Mouse (Mus musculus) left cerebral cortex, adult 18-20 months (tissue): ENCODE measurements around the gene Ank3. TPM values are rescaled to one million over a fixed set of nuclear protein-coding genes. Genes with fewer than 3 reads are reported as not detected.

Experiments
- DNase-seq, 2 experiments: peaks; one replicate each; pipeline ENCODE4 v3.0.0; 2021 to 2022; ENCODE audit warnings: low spot score in 2 of 2, mixed read lengths in 1 of 2
- total RNA-seq, 2 experiments: library from RNA; stranded (reverse); gene quantifications; 2 replicates each; pipeline ENCODE4 v1.2.3; 2021

Gene Ank3
- total RNA-seq, 2 experiments from 2014 or later: 407 to 424 TPM

DNA sequence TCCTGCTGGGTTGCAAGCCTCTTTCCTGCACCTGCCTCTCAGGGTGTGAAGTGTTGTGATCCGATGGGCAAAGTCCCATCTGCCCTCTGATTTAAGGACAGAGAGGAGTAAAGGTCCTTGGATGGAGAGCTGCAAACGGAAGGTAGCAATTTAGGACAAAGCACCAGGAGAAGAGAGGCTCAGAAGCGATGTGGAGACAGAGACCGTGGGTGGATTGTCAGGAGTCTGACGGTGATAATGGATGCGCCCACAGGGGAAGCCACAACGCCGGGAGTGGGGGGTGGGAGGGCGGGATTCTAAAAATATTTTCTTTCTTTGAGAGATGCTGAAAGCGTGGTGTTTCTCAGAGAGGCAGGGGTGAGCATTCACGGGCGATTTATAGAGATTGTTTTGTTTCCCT lies 206.6 kb downstream of the Ank3 start:
- DNase-seq: peak in 1 of 2 experiments; percentile 48

DNA sequence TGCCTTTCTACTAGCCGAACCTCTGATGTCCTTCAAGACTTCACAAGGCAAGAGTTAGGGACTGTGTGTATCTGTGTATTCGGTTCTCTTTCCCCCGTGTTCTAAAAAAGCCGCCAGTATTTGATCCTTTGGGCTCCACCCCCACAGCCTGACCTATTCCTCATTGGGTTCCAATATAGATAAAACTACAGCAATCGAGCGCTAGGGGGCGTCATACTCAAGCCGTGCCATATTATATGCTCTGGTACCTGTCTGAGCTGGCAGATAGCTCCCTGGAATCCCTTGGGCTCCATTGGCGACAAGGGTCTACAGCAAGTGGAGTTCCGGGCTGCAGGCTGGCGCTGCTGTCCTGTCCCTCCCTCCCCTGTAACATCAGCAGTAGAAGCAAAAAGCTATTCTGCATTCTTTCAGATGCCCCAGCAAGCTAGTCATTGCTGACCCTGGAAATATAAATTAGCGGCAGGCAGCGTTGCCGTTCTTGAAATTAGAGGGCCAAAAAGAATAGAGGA lies 209.1 kb downstream of the Ank3 start:
- no peak for DNase-seq

DNA sequence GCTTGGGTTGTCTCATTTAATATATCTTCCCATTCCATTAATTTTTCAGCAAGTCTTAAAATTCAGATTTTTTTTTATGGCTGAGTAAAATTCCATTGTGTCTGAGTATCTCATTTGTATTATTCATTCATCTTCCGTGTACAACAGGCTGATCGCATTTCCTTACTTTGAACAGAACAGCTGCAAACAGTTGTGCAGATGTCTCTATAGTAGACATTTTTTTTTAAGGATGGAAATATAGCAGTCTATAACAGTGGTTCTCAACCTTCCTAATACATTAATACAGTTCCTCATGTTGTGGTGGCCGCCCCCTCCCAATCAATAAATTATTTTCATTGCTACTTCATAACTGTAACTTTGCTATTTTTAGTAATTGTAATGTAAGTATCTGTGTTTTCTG lies 212.7 kb downstream of the Ank3 start:
- no peak for DNase-seq

DNA sequence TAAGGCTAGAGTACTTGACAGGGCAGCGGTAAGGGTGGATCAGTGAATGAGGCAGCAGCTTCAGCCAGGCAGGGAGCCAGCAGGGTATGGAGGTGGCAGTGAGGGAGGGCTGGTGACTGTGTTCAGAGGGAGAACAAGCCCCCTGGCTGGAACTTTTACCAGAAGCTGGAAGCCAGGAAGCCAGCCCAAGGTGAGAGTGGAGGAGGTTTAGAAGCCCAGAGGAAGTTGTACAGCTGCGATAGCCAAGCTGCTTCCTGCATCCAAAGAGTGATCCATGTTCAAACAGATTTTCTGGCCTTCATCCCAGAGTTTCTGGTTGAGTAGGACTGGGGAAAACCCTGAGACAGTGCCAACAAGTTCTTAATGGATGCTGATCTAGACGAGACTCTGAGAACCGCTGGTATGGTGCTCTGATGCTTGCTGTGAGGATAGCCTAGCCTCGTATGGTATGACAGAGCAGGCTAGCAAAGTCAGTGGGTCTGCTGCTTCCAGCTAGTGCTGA lies 213.3 kb downstream of the Ank3 start:
- peak; percentile 59 to 64 for DNase-seq

DNA sequence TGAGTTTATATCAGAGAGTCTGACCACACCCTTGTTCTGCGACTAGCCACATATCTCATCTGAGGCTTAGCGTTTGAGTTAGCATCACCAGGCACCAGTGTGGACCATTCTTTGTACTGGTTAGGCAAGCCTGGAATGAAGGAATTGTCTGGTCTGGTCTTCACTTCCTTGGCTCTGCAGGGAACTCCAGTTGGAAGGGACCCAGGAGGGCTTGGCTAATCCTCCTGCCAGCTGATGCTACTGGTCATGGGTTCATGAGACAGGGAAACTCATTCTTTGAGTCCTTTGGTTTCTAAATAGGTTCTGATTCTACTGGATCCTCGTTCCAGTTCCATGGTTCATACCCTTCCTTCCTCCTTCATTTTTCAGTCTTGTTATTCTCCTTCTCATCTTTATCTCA lies 218.4 kb downstream of the Ank3 start:
- DNase-seq: no peak

DNA sequence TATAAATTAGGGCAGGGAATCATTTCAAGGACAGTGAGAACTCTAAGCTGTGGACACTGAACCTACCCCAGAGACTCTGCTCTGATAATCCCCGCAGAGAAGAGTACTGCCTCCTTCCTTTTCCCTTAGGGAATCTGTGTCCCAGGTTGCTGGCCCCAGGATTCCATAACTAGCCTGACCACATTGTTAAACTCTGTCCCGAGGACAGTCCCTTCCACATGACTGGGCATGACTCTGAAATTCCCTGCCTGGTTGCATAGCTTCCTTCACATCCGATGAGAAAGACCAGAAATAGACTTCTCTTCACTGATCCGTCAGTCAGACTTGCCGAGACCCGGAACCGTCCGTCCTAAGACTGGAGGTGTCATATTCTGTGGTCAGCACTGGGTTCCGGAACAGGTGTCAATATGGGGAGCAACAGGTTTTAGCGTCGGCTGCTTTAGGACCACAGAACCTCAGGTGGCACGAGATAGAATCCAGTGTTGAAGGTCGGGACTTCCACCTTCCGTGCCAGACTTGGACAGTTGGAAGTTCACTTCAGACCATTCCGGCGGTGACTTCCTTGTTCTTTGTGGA lies 219.1 kb downstream of the Ank3 start:
- no peak for DNase-seq

DNA sequence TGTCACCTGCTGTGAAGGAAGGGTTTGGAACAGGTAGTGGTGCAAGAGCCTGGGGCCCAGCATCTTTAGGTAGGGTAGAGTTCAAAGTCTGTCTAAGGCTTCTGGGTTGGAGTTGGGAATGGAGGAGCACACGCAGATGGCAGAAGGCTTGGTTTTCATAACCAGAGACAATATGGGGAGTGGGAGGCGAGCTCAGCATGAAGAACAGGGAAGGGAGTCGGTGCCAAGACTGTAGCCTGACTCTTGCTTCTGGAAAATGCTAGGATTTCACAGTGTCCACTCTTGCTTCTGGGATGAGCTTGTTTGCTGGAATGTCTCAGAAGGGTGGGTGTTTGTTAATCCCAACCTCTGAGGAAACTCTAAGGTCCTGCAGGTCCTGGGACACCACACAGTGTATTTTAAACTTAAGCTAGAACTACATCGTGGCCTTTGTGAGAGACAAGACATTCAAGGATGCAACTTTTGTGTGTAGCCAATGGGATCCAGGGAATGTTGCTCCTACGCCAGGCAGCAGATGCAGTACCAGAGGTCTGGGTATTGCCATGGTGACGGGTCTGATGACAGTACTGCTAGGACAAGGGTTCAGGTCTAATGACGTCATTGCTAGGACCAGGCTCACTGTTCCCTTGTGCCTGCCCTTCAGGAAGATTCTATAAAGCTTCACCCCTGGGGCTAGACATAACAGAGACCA lies 222.3 kb downstream of the Ank3 start:
- no peak for DNase-seq

DNA sequence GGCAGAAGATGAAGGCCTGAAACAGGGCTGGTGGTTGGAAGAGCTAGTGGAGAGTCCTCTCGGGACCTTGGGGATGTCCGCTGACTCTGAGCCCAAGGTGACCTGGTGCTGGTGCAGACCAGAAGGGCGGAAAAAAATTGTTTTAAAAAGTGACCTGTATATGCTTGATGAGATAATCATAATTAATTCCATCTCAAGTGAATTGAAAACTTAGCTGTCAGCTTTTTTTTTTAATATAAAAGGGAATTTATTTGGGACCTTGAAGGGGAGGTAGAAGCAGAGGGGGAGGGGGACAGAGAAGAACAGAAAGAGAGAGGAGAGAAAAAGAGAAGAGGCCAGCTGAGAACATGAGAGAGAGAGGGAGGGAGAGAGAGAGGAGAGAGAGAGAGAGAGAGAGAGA lies 229.2 kb downstream of the Ank3 start:
- no peak for DNase-seq

DNA sequence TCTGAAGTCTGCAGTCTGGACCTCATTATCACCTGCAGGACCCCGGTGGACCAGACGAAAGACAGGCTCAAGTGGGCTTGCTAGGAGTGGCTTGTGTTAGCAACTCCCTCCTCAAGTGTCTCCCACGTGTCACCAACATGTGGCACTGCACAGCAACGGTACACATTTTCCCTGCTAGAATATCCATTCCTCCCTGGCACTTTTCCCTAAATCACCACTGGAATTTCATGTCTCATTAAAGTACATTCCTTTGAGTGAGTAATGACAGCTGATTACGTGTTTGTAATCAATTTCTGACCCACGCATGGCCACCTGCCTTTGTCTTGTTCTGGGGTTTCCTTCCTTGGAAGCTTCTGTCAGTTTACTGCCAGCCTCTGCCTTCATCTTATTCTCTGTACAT lies 230.2 kb downstream of the Ank3 start:
- no peak for DNase-seq

DNA sequence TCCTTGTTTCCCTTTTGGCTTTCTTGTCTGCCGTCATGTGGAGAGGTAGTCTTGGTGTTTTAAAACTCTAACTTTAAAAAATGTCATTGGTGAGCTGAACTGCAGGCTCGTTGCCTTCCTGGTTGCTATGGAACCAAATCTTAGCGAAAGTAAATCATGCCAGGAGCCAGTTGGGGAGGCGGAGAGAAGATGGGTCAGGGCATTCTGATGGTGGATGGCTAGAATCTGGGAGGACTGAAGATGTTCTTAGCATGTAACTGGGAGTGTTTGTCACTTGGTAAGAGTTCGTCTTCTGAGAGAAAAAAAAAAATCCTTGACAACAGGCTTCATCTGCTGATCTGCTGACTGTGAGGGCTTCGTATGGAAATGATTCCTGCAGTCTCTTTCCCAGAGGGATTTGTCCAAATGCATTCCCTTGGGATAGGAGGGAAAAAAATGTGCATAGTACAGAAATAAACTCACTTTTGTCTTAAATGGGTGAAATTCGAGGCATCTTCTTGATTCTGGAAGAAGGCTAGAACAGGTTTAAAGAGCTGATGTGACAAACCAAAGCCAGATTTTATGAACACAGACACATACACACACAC lies 232.3 kb downstream of the Ank3 start:
- peak in 1 of 2 experiments; percentile 6 for DNase-seq

DNA sequence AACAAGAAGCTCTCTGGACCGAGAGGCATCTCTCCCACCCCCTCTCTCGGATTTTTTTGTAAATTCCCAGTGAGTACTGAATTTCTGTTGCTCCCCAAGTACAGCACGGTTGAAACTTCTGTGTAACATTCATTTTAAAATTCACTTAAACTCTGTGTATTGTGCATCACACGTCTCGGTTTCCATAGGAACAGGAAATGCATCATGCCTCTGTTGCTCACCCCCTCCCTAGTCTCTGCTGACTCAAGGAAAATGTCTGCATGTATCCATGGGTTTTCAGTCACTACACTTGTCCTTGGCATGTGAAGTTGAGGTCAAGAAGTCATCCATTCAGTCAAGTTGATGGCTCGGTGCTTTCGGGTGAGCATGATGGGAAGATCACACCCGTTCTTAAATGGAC lies 234.3 kb downstream of the Ank3 start:
- DNase-seq: peak in 1 of 2 experiments; percentile 2

DNA sequence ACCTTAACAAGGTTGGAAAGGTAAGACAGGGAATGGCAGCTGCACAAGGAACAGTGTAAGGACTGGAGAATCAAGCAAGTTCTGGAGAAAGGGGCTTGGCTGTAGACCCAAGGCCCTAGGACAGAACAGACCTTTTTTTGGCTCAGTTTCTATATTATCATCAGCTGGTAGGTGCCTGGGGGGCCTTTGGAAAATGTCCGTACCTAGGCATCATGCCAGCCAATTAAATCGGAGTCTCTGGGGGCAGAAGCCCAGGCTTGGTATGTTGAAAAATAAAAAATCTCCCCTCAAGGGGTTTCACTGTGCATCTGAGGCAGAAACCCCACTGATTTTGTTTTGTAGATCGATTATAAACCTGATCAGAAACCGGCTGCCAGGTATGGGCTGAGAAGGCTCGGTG lies 236.3 kb downstream of the Ank3 start:
- no peak for DNase-seq

DNA sequence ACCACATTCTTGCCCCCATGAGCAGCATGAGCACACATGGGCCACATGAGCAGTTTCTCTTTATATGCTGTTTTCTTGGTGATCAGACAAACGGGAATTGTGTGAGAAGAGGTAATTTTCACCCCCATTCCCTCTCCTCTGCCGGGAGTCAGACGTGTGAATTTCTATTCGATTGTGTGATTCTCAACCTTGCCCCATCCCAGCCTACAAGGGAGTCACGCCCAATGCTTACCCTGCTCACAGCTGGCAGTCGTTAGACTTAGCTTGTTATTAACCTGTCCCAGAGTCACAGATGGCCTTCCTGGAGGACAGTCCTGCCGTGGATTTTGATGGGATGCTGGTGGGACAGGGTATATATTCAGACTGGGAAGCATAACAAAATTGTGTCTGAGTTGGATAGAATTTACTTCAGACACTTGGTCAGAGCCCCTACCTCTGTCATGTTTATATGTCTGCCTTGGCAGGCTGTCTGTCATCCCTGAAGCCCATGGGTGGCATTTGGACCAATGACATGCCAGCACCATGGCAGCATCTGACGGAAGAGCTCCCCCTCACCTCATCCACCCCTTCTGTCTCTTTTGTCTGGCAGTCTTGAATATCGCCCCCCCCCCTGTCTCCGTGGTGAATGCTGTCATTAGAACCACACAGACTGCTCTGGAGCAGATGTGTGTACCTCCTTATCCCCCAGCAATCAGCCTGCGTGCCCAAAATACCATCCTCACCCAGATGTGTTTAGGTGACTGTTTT lies 237.5 kb downstream of the Ank3 start:
- no peak for DNase-seq

DNA sequence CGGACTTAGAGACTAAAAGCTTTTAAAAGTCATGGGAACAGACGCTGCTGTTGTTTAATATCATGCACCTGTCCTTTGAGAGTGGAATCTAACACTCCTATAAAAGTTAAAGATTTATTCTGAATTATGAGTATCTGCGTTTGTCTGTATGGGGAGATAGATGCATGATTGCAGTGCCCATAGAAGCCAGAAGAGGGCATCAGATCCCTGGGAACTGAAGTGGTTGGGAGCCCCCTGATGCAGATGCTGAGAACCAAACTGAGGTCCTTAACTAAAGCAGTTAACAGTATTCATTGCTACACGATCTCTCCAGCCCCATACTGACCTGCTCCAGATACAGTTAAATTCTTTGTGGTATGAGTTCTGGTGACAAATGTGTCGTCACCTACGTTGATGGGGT lies 240.6 kb downstream of the Ank3 start:
- DNase-seq: no peak

DNA sequence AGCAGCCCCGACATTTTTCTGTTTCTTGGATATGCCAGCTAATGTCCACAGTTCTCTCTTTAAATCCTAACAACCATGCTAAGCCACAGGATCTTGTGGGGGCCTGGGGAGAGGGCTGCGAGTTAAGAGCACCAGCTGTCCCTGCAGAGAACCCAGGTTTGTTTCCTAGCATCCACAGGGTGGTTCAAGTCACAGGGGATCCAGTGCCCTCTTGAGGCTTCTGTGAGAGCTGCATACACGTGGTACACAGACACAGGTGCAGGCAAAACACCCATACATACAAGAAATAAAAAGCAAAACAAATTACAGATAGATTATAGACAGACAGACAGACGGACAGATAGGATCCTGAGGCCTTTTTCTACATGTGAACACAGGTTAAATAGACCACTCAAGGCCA lies 242.0 kb downstream of the Ank3 start:
- no peak for DNase-seq

DNA sequence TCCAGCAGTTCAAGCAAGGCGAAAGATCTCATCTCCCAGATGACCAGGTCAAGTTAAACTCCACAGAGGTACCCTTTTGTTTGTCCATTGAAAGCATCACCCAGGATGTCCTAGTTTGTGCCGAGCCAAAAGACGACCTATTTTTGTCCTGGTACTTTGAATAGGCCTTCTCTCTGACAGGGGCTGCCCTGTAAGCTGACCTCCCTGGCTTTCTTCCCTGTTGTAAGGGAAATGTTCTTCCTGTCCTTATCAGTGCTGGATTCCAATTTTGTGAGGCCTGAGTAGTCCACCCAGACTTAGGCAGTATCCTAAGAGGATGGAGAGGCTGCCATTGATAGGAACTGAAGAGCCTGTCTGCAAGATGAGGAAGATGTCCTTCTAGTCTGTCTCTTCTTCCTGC lies 244.9 kb downstream of the Ank3 start:
- no peak for DNase-seq

DNA sequence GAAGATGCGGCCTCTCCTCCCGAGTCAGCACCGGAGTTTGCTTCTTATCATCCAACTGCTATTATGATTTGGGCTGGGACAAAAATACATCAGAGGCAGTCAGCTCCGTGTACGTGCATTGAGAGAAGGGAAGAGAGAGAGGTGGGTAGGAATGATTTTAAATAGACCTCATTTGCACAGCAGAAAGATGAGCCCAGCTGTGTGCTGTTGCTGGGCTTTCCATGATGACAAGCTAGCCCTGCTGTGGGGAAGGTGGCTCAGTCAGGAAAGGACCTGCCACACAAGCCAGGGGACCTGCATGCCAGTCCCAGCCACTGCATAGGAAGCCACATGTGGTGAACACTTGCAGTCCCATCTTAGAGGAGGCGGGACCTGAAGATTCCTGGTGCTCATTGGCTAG lies 245.4 kb downstream of the Ank3 start:
- no peak for DNase-seq

DNA sequence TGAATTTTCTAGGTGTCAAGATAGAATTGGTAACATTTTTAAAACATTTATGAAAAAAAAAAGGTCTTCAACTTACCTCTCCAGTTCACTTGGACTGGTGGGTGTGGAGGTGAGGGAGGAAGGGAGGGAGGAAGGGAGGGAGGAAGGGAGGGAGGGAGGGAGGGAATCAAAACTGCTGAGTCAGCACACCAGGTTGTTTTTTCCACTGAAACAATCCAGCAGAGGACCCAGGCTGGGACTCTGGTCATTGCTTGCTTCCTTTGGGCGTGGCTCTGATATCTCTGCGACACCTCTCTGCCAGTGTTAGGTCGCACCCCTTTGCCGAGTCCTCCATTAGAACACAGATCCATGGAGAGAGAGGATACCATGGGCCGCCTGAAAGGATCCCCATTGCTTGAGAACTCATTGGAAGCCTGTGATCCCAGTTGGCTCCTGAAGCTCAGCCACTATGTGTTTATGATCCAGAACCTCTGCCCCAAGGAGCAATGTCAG lies 246.8 kb downstream of the Ank3 start:
- no peak for DNase-seq

DNA sequence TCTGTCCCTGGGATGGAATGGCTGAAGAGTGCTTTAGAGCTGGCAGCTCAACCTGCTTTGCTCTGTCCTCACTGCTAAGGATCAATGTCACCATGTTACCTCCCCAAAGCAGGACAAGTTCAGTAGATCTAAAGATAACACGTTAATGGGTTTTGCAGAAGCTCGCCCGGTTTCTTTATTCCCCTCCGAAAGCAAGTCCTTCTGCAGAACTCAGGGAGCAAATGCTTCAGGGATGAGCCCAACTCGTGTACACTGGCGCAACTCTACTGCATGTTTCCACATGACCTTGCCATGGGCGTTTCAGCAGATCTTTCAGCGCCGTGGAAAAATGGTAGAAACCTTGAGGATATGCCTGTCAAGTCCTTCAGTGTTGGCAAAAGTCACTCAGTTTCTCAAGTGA lies 247.4 kb downstream of the Ank3 start:
- no peak for DNase-seq

DNA sequence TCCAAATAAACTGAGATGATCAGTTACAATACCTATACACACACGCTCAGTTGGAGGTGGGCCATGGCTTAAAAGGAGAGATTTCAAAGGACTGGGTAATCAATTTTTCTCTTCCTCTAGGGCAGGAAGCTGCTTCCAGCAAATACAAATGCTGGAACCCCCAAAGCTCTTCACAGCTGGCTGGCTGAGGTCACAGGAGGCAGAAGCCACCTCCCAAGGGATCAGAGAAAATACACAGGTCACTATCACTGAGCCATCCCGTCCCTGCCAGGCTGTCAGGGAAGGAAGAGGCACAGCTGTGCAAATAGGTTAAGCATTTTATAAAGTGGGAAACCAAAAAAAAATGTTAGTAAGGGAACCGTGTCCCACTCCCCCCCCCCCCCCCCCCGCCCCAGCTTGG lies 251.5 kb downstream of the Ank3 start:
- no peak for DNase-seq

DNA sequence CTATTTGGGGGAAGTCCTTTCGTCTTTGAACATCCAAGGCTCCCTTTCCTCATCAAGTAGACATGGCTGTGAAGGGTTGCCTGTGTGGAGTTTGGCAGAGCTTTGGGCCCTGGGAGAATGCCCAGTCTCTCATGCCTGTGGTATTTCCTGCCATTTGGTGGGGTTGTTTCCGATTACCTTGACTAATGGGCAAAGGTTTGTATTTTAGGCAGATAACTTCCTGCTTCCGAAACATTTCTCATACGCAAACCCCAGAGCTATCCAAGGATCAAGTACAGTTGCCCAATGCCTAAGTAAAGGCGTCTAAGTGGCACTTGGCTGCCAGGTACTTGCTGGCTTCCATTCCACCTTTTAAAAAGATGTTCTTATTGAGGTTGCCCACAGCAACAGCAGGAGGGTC lies 254.1 kb downstream of the Ank3 start:
- no peak for DNase-seq
